ENCODE assay signal across 32 mouse cellular contexts in genomic region chr1:161919594-161919993, GRCm38 (mm10). TPM values are rescaled to one million over a fixed set of nuclear protein-coding genes. Genes with fewer than 3 reads are reported as not detected.
A peak's percentile ranks its signal among the peaks of the same experiment; 100 is the strongest.
DNase-seq lines count a peak whose midpoint lies in the region; ATAC-seq and TF ChIP-seq lines count a peak whose summit lies in the region.
"Had no signal": no experiment of that assay in that cellular context is flagged by ENCODE, and none has a peak within 500 bp of the region (broad histone marks: within the 10 kb centered on the region; RNA-seq: fewer than 3 reads in every experiment).

No protein-coding gene starts in this region.

- no peak overlapping the region for H3K9ac ChIP-seq in liver, embryonic 13.5 days
- no peak overlapping the region for H3K9ac ChIP-seq in ES-Bruce4 (ENCODE audit: low read depth, poor library complexity, severe bottlenecking)
- no peak overlapping the region for H3K9ac ChIP-seq in limb, embryonic 12.5 days (replicated peaks)
- H3K9ac ChIP-seq: embryonic facial prominence, embryonic 13.5 days; forebrain, embryonic 13.5 days; heart, embryonic 12.5 days; heart, embryonic 15.5 days; hindbrain, embryonic 13.5 days had no signal

- no peak overlapping the region for H3K27ac ChIP-seq in liver, embryonic 13.5 days
- H3K27ac ChIP-seq in ES-Bruce4 (ENCODE audit: insufficient read depth, low read length) = peak overlapping the region; percentile 53; the same call in 1 of the 2 replicates
- no peak overlapping the region for H3K27ac ChIP-seq in limb, embryonic 12.5 days
- H3K27ac ChIP-seq: embryonic facial prominence, embryonic 13.5 days; forebrain, embryonic 13.5 days; heart, embryonic 15.5 days; hindbrain, embryonic 10.5 days; hindbrain, embryonic 13.5 days had no signal

- ATAC-seq in liver, embryonic 13.5 days (ENCODE audit: low read depth) = peak; percentile 67; the same call in 1 of the 2 replicates
- ATAC-seq in limb, embryonic 12.5 days (ENCODE audit: insufficient number of reproducible peaks, insufficient read depth, low FRiP score, low TSS enrichment, low read depth) = 0 out of 2 replicates have a peak, but pooled peaks have one; percentile 28
- ATAC-seq: forebrain, embryonic 13.5 days; forebrain, embryonic 16.5 days; hindbrain, embryonic 16.5 days had no signal

- TF ChIP-seq POLR2A in ES-Bruce4 (IDR thresholded peaks at IDR 0.05; ENCODE audit: insufficient read depth, low read length) = no peak

- TF ChIP-seq CTCF in ES-Bruce4 (IDR thresholded peaks at IDR 0.05; ENCODE audit: low read depth, low read length) = no peak

- H3K4me3 ChIP-seq in liver, embryonic 13.5 days (replicated peaks) = no peak overlapping the region
- H3K4me3 ChIP-seq in ES-Bruce4 (ENCODE audit: low read depth, low read length) = no peak overlapping the region
- H3K4me3 ChIP-seq in limb, embryonic 12.5 days (replicated peaks) = no peak overlapping the region
- H3K4me3 ChIP-seq: embryonic facial prominence, embryonic 10.5 days; embryonic facial prominence, embryonic 13.5 days; forebrain, embryonic 10.5 days; forebrain, embryonic 13.5 days; heart, embryonic 12.5 days; heart, embryonic 15.5 days; hindbrain, embryonic 10.5 days; hindbrain, embryonic 13.5 days had no signal

- no peak overlapping the region for H3K4me2 ChIP-seq in liver, embryonic 13.5 days
- no peak overlapping the region for H3K4me2 ChIP-seq in limb, embryonic 12.5 days
- H3K4me2 ChIP-seq: embryonic facial prominence, embryonic 13.5 days; forebrain, embryonic 13.5 days; heart, embryonic 12.5 days; heart, embryonic 15.5 days; hindbrain, embryonic 13.5 days had no signal

- no peaks in the 10 kb centered on the region for H3K27me3 ChIP-seq in liver, embryonic 13.5 days
- H3K27me3 ChIP-seq in ES-Bruce4 (ENCODE audit: control insufficient read depth, insufficient read depth, low read length, poor library complexity, severe bottlenecking) = no peaks in the 10 kb centered on the region
- no peaks in the 10 kb centered on the region for H3K27me3 ChIP-seq in limb, embryonic 12.5 days
- H3K27me3 ChIP-seq: embryonic facial prominence, embryonic 13.5 days; forebrain, embryonic 13.5 days; heart, embryonic 12.5 days; heart, embryonic 15.5 days; hindbrain, embryonic 13.5 days had no signal

- peaks cover 7% of the 10 kb centered on the region; the same call in 1 of the 2 replicates for H3K4me1 ChIP-seq in liver, embryonic 13.5 days (replicated peaks)
- H3K4me1 ChIP-seq in ES-Bruce4 (ENCODE audit: control insufficient read depth, insufficient read depth, low read length) = peaks cover 6% of the 10 kb centered on the region
- peaks cover 25% of the 10 kb centered on the region for H3K4me1 ChIP-seq in limb, embryonic 12.5 days (replicated peaks)
- H3K4me1 ChIP-seq: forebrain, embryonic 13.5 days; hindbrain, embryonic 13.5 days had no signal

- no peak for DNase-seq in liver, embryonic 13.5 days
- no peak for DNase-seq in liver
- no peak for DNase-seq in lung, adult 18-20 months
- DNase-seq in adrenal gland, postnatal 36 days = no peak
- DNase-seq in left cerebral cortex, postnatal 36 days (ENCODE audit: low spot score in 2 of 2) = no peak
- DNase-seq: adrenal gland, adult 2 months; adrenal gland, postnatal 14 days; cerebellum, adult 11-12 months; cerebellum, adult 8-10 months; cerebellum, postnatal 10 days; cerebellum, postnatal 36 days; embryo, embryonic 11 days; gastrocnemius, postnatal 25 days; heart, adult 18-20 months; heart, postnatal 10 days; heart, postnatal 36 days had no signal

- 81% methylated on average over 2 of the region's 2 CpGs for WGBS in liver, embryonic 13.5 days (ENCODE audit: insufficient replicate concordance)
- WGBS in limb, embryonic 12.5 days = 90% methylated on average over 2 of the region's 2 CpGs

- H3K36me3 ChIP-seq in liver, embryonic 13.5 days = no peaks in the 10 kb centered on the region
- no peaks in the 10 kb centered on the region for H3K36me3 ChIP-seq in ES-Bruce4 (ENCODE audit: control insufficient read depth, insufficient read depth, low read length, poor library complexity, severe bottlenecking)
- H3K36me3 ChIP-seq in limb, embryonic 12.5 days = no peaks in the 10 kb centered on the region
- H3K36me3 ChIP-seq: embryonic facial prominence, embryonic 10.5 days; embryonic facial prominence, embryonic 13.5 days; forebrain, embryonic 10.5 days; heart, embryonic 12.5 days; heart, embryonic 15.5 days; hindbrain, embryonic 10.5 days; hindbrain, embryonic 13.5 days had no signal

- intact Hi-C loops in left cerebral cortex, postnatal 36 days (cut with DNase I) = no loop called here

- TF ChIP-seq EP300 in ES-Bruce4 (IDR thresholded peaks at IDR 0.05; ENCODE audit: insufficient read depth, low read depth, low read length) = no peak

- H3K9me3 ChIP-seq in liver, embryonic 13.5 days (replicated peaks) = no peaks in the 10 kb centered on the region
- H3K9me3 ChIP-seq in ES-Bruce4 (replicated peaks; ENCODE audit: control insufficient read depth, insufficient read depth, low read length, poor library complexity, severe bottlenecking) = peaks cover 6% of the 10 kb centered on the region; the same call in 1 of the 2 replicates
- H3K9me3 ChIP-seq in limb, embryonic 12.5 days = no peaks in the 10 kb centered on the region
- H3K9me3 ChIP-seq: embryonic facial prominence, embryonic 10.5 days; embryonic facial prominence, embryonic 13.5 days; forebrain, embryonic 10.5 days; forebrain, embryonic 13.5 days; heart, embryonic 12.5 days; heart, embryonic 15.5 days; hindbrain, embryonic 10.5 days; hindbrain, embryonic 13.5 days had no signal

RNA-seq across cellular contexts. Expression of gene Suco, which starts 43.1 kb away (rescaled TPM):
- polyA plus RNA-seq in liver, embryonic 13.5 days (2015; fragmentation: Nextera tagmentation; extraction: Ambion mirVana) = 10.7 and 12.2 TPM in 2 replicates
- 45.8 and 52.0 TPM in 2 replicates for polyA plus RNA-seq in ES-Bruce4 (2011; ENCODE audit: insufficient read depth, insufficient read length, low read depth, missing spikeins)
- polyA plus RNA-seq in limb, embryonic 12.5 days (2016; fragmentation: Nextera tagmentation; extraction: Ambion mirVana) = 36.0 and 45.3 TPM in 2 replicates
- total RNA-seq in adrenal gland, postnatal 36 days (2021) = 10 to 100 TPM; 46.0 to 55.5 TPM
- total RNA-seq in left cerebral cortex, postnatal 36 days (2021) = 10 to 100 TPM; 34.2 to 39.8 TPM

RNA-seq across cellular contexts. Expression of gene Pigc, which starts 49.4 kb away (rescaled TPM):
- polyA plus RNA-seq in liver, embryonic 13.5 days (2015; fragmentation: Nextera tagmentation; extraction: Ambion mirVana) = 11.9 and 13.5 TPM in 2 replicates
- polyA plus RNA-seq in ES-Bruce4 (2011; ENCODE audit: insufficient read depth, insufficient read length, low read depth, missing spikeins) = 9.2 and 10.8 TPM in 2 replicates
- polyA plus RNA-seq in limb, embryonic 12.5 days (2016; fragmentation: Nextera tagmentation; extraction: Ambion mirVana) = 43.2 and 45.9 TPM in 2 replicates
- total RNA-seq in adrenal gland, postnatal 36 days (2021) = 10 to 100 TPM; 18.9 to 24.0 TPM
- total RNA-seq in left cerebral cortex, postnatal 36 days (2021) = 10 to 100 TPM; 12.3 to 16.9 TPM

RNA-seq across cellular contexts. Expression of gene 4930558K02Rik, which starts 59.8 kb away (rescaled TPM):
- not detected in 2 replicates for polyA plus RNA-seq in liver, embryonic 13.5 days (2015; fragmentation: Nextera tagmentation; extraction: Ambion mirVana)
- not detected in 2 replicates for polyA plus RNA-seq in ES-Bruce4 (2011; ENCODE audit: insufficient read depth, insufficient read length, low read depth, missing spikeins)
- not detected in 2 replicates for polyA plus RNA-seq in limb, embryonic 12.5 days (2016; fragmentation: Nextera tagmentation; extraction: Ambion mirVana)
- not detected for total RNA-seq in adrenal gland, postnatal 36 days (2021)
- not detected for total RNA-seq in left cerebral cortex, postnatal 36 days (2021)
- total RNA-seq: adrenal gland, adult 2 months; adrenal gland, postnatal 14 days; gastrocnemius, adult 8-10 months; gastrocnemius, postnatal 25 days; heart, adult 18-20 months; heart, postnatal 10 days; heart, postnatal 36 days; MEL had no signal
- polyA plus RNA-seq: adrenal gland, adult 2 months; brain, embryonic 14.5 days; embryonic facial prominence, embryonic 10.5 days; embryonic facial prominence, embryonic 13.5 days; forebrain, embryonic 10.5 days; forebrain, embryonic 13.5 days; forebrain, embryonic 16.5 days; gonadal fat pad, adult 2 months; heart, embryonic 12.5 days; heart, embryonic 15.5 days; hindbrain, embryonic 10.5 days; hindbrain, embryonic 13.5 days had no signal
